Mouse (Mus musculus) macrophage (primary cell): ENCODE measurements around the gene Zbtb45. TPM values are rescaled to one million over a fixed set of nuclear protein-coding genes. Genes with fewer than 3 reads are reported as not detected.

Experiments
- H3K27ac ChIP-seq: fragments of 350-480 bp; formaldehyde crosslinking; 2 replicates; pipeline ENCODE4 v1.9.0; 2021
- H3K36me3 ChIP-seq: fragments of 350-480 bp; formaldehyde crosslinking; 2 replicates; pipeline ENCODE4 v1.9.0; 2021; ENCODE audit errors: inconsistent target
- H3K4me3 ChIP-seq: fragments of 350-480 bp; formaldehyde crosslinking; 2 replicates; pipeline ENCODE4 v1.9.0; 2021; ENCODE audit errors: inconsistent target
- H3K79me2 ChIP-seq: fragments of 350-480 bp; formaldehyde crosslinking; 2 replicates; pipeline ENCODE4 v1.9.0; 2021; ENCODE audit errors: inconsistent target
- WGBS: methylation state at CpG from one replicate; pipeline ENCODE4 v1.1.7; 2026; ENCODE audit warnings: inconsistent platforms; ENCODE audit not compliant: missing documents; 5-methylcytosine and 5-hydroxymethylcytosine counted together
- polyA plus RNA-seq: library from polyadenylated mRNA; stranded (reverse); fragments of 250-400 nt; gene quantifications from 3 replicates; pipeline ENCODE4 v1.2.4, GENCODE M21; 2018; ENCODE audit warnings: inconsistent platforms

Zbtb45 gene
- polyA plus RNA-seq, 1 experiment from 2014 or later = 7.4 TPM

GRCm38 (mm10) chr7:12965678-12966091, 44.1 kb downstream of the Zbtb45 start, which contains the start of gene Zfp324:
Gene Zfp324 (plus strand): TSS chr7:12965838.
- peak within 1 kb of the TSS; percentile 81 for H3K27ac ChIP-seq
- peaks cover 16% of the 10 kb centered on the region; the same call in 1 of the 2 replicates for H3K36me3 ChIP-seq
- peak within 1 kb of the TSS; percentile 74 for H3K4me3 ChIP-seq
- WGBS = 0% methylated on average over 23 of the region's 23 CpGs
- peaks cover 22% of the 10 kb centered on the region for H3K79me2 ChIP-seq

GRCm38 (mm10) chr7:12961511-12962141, 48.2 kb downstream of the Zbtb45 start:
- peaks cover under 1% of the 10 kb centered on the region; the same call in 1 of the 2 replicates for H3K79me2 ChIP-seq
- peak overlapping the region; percentile 78 for H3K4me3 ChIP-seq
- H3K36me3 ChIP-seq = no peaks in the 10 kb centered on the region
- WGBS = under 1% methylated on average over 29 of the region's 29 CpGs
- peak overlapping the region; percentile 58 for H3K27ac ChIP-seq

DNA sequence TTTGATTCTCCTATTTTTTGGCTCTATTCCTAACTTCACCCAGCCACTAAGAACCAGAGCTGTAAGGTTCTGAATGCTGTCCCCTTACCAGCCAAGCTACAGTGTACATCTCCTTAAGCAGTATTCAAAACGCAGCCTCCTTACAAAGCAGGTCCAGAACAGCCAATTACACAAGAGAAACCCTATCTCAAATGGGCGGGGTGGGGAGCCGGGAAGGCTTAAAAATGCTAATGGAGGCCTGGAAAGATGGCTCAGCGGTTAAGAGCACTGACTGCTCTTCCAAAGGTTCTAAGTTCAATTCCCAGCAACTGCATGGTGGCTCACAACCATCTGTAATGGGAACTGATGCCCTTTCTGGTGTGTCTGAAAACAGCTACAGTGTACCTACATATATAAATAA, 50.1 kb downstream of the Zbtb45 start:
- Histone ChIP-seq H3K79me2 (no peaks in the 10 kb centered on the region), H3K36me3 (no peaks in the 10 kb centered on the region), H3K4me3 (no peak overlapping the region), H3K27ac (no peak overlapping the region)
- 88% methylated on average over 4 of the region's 4 CpGs for WGBS

GRCm38 (mm10) chr7:12958948-12959347, 50.9 kb downstream of the Zbtb45 start:
- Histone ChIP-seq H3K4me3 (no peak overlapping the region), H3K79me2 (no peaks in the 10 kb centered on the region), H3K36me3 (no peaks in the 10 kb centered on the region), H3K27ac (no peak overlapping the region)
- 84% methylated on average over 4 of the region's 4 CpGs for WGBS

- Histone ChIP-seq H3K27ac (no peak overlapping the region), H3K36me3 (no peaks in the 10 kb centered on the region), H3K4me3 (no peak overlapping the region), H3K79me2 (no peaks in the 10 kb centered on the region)
- WGBS = 38% methylated on average over 5 of the region's 5 CpGs
Measured at GRCm38 (mm10) chr7:12957511-12957910, 52.3 kb downstream of the Zbtb45 start.

- no peak overlapping the region for H3K4me3 ChIP-seq
- H3K36me3 ChIP-seq = no peaks in the 10 kb centered on the region
- WGBS = 17% methylated on average over 3 of the region's 3 CpGs
- H3K79me2 ChIP-seq = no peaks in the 10 kb centered on the region
- H3K27ac ChIP-seq = no peak overlapping the region
Measured at GRCm38 (mm10) chr7:12954896-12955295, 54.9 kb downstream of the Zbtb45 start.

Other genes starting within 250 kb of the Zbtb45 start
- 0.43 to 1.0 TPM (median 0.47 TPM) in 3 replicates for gene Zscan18, start 206.4 kb downstream of the Zbtb45 start, polyA plus RNA-seq
- 6.3 to 6.9 TPM (median 6.3 TPM) in 3 replicates for gene Zfp329, start 191.2 kb downstream of the Zbtb45 start, polyA plus RNA-seq
- 17.3 to 21.6 TPM (median 21.1 TPM) in 3 replicates for gene Zfp110, start 175.3 kb downstream of the Zbtb45 start, polyA plus RNA-seq
- gene Zfp128, start 128.9 kb downstream of the Zbtb45 start, polyA plus RNA-seq = 1.6 to 2.1 TPM (median 1.9 TPM) in 3 replicates
- 5.2 to 9.0 TPM (median 7.8 TPM) in 3 replicates for gene Zscan22, start 112.2 kb downstream of the Zbtb45 start, polyA plus RNA-seq
- gene Rps5, start 87.7 kb downstream of the Zbtb45 start, polyA plus RNA-seq = 260 to 917 TPM (median 815 TPM) in 3 replicates
- 0.07 TPM in 1 of 3 replicates, not detected in the others for gene Rnf225, start 82.6 kb downstream of the Zbtb45 start, polyA plus RNA-seq
- gene Zfp324, start 44.2 kb downstream of the Zbtb45 start, polyA plus RNA-seq = 3.0 to 3.7 TPM (median 3.1 TPM) in 3 replicates
- 1.6 to 1.8 TPM (median 1.7 TPM) in 3 replicates for gene Zfp446, start 32.2 kb downstream of the Zbtb45 start, polyA plus RNA-seq
- not detected in 3 replicates for gene Slc27a5, start 11.8 kb downstream of the Zbtb45 start, polyA plus RNA-seq
- gene Trim28, start 10.9 kb downstream of the Zbtb45 start, polyA plus RNA-seq = 64.2 to 120 TPM (median 85.7 TPM) in 3 replicates
- gene Chmp2a, start 24.8 kb upstream of the Zbtb45 start, polyA plus RNA-seq = 186 to 358 TPM (median 214 TPM) in 3 replicates
- gene Ube2m, start 28.2 kb upstream of the Zbtb45 start, polyA plus RNA-seq = 132 to 209 TPM (median 195 TPM) in 3 replicates
- gene Mzf1, start 44.7 kb upstream of the Zbtb45 start, polyA plus RNA-seq = 0.28 to 0.98 TPM (median 0.39 TPM) in 3 replicates
- gene Vmn1r85, start 85.1 kb upstream of the Zbtb45 start, polyA plus RNA-seq = not detected in 3 replicates
- gene Vmn1r86, start 109.9 kb upstream of the Zbtb45 start, polyA plus RNA-seq = not detected in 3 replicates
- not detected in 3 replicates for gene Vmn1r87, start 130.1 kb upstream of the Zbtb45 start, polyA plus RNA-seq
- not detected in 3 replicates for gene Vmn1r88, start 149.5 kb upstream of the Zbtb45 start, polyA plus RNA-seq
- gene Vmn1r89, start 203.0 kb upstream of the Zbtb45 start, polyA plus RNA-seq = not detected in 3 replicates